Mouse (Mus musculus): ENCODE results near the gene Gm19345. TPM values are rescaled to one million over a fixed set of nuclear protein-coding genes. Genes with fewer than 3 reads are reported as not detected.

Gm19345 gene
- polyA plus RNA-seq, 1 experiment from 2014 or later, result 0.39 TPM

DNA sequence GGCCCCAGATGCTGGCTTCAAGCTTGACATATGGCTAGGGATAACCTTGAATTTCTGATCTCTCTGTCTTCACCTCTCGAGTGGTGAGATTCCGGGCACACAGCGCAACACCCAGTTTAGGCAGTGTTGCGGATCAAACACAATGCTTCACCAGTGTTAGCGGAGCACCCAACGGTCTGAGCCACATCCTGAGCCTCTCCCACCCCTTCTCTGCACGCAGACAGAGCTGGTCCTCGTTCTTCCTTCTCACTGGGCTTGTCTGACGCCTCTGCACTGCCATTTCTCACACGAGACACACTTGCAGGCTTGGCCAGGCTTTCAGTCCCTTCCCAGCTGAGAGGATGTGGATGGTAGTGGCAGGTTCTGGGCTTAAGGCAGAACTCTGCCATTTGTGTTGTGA is 7.9 kb downstream of the Gm19345 start:
- no peaks in the 10 kb centered on the region for H3K36me3 ChIP-seq
- H3K4me2 ChIP-seq, result no peak overlapping the region
- no peaks in the 10 kb centered on the region for H3K4me1 ChIP-seq
- no peak overlapping the region for H3K9ac ChIP-seq
- no peak overlapping the region for H3K4me3 ChIP-seq (replicated peaks)
- ATAC-seq (ENCODE audit: insufficient read depth, low FRiP score, low read depth), result no peak
- H3K27ac ChIP-seq, result no peak overlapping the region
- H3K9me3 ChIP-seq, result no peaks in the 10 kb centered on the region
- WGBS, result 59% methylated on average over 10 of the region's 10 CpGs
- no peaks in the 10 kb centered on the region for H3K27me3 ChIP-seq (replicated peaks)

DNA sequence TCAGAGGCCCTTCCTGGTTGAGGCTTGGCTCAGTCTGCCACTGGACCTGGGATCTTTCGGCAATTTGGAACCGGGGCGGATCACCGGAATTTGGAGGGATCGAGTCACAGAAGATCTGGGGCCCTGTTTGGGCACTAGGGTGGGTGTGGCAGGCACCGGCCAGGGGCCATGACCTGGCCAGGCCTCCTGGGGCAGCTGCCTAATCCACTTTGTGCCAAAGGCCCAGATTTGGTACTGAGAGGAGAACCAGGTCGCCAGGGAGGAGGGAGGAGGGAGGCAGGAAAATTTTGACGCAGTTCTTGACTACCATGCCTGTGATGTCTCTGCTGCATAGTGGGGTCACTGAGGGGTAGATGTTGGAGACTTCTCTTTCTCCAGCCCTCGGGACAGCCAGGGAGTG is 9.4 kb downstream of the Gm19345 start, which contains the start of gene Ceacam16:
Ceacam16 (minus strand) TSS at position 101 of the 400 bp plus-strand sequence.
- no peaks in the 10 kb centered on the region for H3K27me3 ChIP-seq (replicated peaks)
- H3K4me1 ChIP-seq, result no peaks in the 10 kb centered on the region
- 76% methylated on average over 9 of the region's 9 CpGs for WGBS
- H3K9me3 ChIP-seq, result no peaks in the 10 kb centered on the region
- H3K27ac ChIP-seq, result no peak within 1 kb of the TSS
- no peak within 1 kb of the TSS for H3K9ac ChIP-seq
- H3K4me3 ChIP-seq (replicated peaks), result no peak within 1 kb of the TSS
- H3K36me3 ChIP-seq, result no peaks in the 10 kb centered on the region
- no peak within 1 kb of the TSS for H3K4me2 ChIP-seq
- ATAC-seq (ENCODE audit: insufficient read depth, low FRiP score, low read depth), result no peak

DNA sequence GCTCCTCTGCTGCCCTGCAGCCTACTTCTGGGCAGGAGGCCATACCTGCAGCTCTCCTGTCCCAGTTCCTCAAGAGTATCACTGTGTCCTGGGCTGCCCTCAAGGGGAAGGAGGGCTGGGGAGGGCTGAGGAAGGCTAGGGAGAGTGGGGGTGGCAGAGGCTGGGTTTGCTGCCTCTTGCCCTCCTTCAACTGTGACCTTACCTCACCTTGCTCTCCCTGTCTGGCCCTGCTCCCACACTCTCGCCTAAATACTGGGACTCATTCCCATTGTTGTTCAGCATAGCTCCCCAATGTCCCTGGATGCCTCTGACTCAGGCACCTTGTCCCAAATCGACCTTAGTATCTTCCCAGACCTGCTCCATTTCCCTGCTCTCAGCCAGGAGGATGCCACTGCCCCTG is 12.4 kb downstream of the Gm19345 start:
- 53% methylated on average over 2 of the region's 2 CpGs for WGBS
- Histone ChIP-seq H3K27ac (no peak overlapping the region), H3K27me3 (replicated peaks) (no peaks in the 10 kb centered on the region), H3K9ac (no peak overlapping the region), H3K4me2 (no peak overlapping the region), H3K4me3 (replicated peaks) (no peak overlapping the region), H3K9me3 (no peaks in the 10 kb centered on the region), H3K4me1 (no peaks in the 10 kb centered on the region), H3K36me3 (no peaks in the 10 kb centered on the region)
- ATAC-seq (ENCODE audit: insufficient read depth, low FRiP score, low read depth), result no peak

DNA sequence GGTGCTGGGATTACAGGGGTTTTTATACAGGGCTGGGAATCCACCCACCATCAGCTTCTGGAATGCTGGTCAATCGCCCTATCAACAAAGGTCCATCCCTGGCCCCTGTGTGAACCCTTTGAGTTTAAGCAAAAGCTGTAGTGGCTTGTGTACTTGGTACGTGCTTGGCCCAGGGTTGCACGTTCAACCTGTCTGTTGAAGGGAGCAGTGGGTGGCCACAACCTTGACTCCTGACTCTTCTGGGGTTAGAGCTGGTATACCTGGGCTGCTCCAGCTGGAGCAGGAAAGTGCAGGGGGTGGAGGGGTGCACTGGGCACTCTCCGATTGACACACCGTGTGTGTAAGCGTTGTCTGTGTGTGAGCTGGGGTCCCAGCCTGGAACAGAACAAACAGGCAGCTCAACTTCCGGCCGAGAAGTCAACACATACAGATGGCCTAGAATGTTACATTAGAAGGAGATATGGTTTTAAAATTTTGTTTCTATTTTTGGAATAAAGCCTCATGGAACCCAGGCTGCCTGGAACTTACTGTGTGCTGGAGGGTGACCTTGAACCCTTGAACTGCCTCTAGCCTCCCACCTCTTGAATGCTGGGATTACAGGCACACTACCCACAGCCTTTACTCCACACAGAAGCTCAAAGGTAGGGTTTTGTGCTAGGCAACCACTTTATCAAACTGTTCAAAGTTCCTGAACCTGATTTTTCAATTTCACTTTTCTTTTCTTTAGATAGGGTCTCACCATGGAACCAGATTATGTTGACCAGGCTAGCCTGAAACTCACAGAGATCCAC is 13.6 kb downstream of the Gm19345 start:
- Histone ChIP-seq H3K4me1 (no peaks in the 10 kb centered on the region), H3K27me3 (replicated peaks) (no peaks in the 10 kb centered on the region), H3K9ac (no peak overlapping the region), H3K27ac (no peak overlapping the region), H3K36me3 (no peaks in the 10 kb centered on the region), H3K4me3 (replicated peaks) (no peak overlapping the region), H3K4me2 (no peak overlapping the region), H3K9me3 (no peaks in the 10 kb centered on the region)
- peak; percentile 47; the same call in 1 of the 2 replicates for ATAC-seq (ENCODE audit: insufficient read depth, low FRiP score, low read depth)
- WGBS, result 59% methylated on average over 8 of the region's 8 CpGs

DNA sequence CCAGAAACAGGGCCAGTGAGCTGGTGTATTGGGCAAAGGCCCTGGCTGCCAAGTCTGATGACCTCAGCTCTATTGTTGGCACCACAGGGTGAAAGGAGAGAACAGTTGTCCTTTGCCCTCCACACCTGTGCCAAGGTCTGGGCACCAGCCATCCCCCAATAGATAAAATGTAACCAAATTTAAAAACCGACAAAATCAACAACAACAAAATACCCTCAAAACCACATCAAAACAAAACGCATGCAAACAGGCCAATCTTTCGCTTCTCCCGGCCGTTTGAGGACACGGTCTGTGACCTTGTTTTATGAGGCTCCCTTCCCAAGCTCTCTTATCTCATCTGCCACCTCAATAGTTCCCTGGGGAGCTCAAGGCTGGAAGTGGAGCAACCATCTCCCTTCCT is 14.7 kb downstream of the Gm19345 start:
- ATAC-seq (ENCODE audit: insufficient read depth, low FRiP score, low read depth), result no peak
- H3K9ac ChIP-seq, result no peak overlapping the region
- no peak overlapping the region for H3K4me3 ChIP-seq (replicated peaks)
- no peaks in the 10 kb centered on the region for H3K4me1 ChIP-seq
- no peak overlapping the region for H3K27ac ChIP-seq
- WGBS, result 82% methylated on average over 6 of the region's 6 CpGs
- H3K27me3 ChIP-seq (replicated peaks), result no peaks in the 10 kb centered on the region
- no peaks in the 10 kb centered on the region for H3K9me3 ChIP-seq
- no peak overlapping the region for H3K4me2 ChIP-seq
- no peaks in the 10 kb centered on the region for H3K36me3 ChIP-seq

DNA sequence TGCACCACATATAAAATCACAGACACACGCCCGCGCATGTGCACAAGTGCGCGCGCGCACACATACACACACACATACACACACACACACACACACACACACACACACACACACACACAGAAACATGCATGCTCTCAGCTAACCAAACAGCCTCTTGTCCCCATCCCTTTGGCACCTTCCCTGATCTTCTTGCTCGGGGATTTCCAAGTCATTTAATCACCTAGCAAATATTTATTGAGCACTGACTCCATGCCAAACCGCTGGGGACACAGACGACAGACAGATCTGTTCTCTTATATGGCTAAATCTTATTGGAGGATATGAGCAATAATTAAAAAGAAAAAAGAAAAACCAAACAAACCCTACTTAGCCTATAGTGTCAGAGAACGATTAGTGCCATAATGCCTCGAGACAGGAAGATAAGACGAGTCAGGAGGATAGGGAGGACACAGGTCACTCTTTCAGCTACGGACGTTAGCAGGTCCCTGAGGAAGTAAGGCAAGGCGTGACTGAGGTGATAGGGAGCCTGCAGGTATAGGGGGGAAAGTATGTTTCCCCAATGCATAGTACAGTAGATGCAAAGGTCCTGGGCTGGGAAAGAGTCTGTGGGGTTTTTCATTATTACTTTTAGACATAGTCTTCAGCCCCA is 16.1 kb downstream of the Gm19345 start:
- 68% methylated on average over 16 of the region's 16 CpGs for WGBS
- Histone ChIP-seq H3K9me3 (no peaks in the 10 kb centered on the region), H3K27me3 (replicated peaks) (no peaks in the 10 kb centered on the region), H3K9ac (no peak overlapping the region), H3K4me3 (replicated peaks) (no peak overlapping the region), H3K4me1 (no peaks in the 10 kb centered on the region), H3K4me2 (no peak overlapping the region), H3K27ac (no peak overlapping the region), H3K36me3 (no peaks in the 10 kb centered on the region)
- ATAC-seq (ENCODE audit: insufficient read depth, low FRiP score, low read depth), result 0 out of 2 replicates have a peak, but pooled peaks have one; percentile 4

DNA sequence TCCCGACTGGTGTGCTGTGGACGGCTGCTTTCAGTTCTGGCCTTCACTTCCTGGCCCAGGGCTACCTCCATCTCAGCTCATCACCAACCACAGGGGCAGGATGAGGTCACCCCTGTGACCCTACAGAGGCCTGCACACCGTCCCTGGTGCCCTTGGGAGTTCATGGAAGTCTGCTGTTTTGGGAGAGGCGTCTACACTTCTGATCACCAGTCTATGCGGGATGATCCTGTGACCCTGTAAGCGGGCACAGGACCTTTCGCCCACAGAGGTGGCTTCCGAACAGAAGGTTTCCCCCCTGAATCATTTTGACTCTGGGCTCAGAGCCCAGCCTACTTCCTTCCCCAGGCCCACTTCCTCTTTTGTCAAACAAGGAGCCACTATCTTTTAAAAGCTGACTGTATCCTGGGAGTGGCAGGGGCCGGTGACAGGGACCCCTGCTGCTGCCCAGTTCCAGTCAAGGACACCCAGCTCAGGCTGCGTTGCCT is 19.4 kb downstream of the Gm19345 start:
- no peaks in the 10 kb centered on the region for H3K36me3 ChIP-seq
- no peak for ATAC-seq (ENCODE audit: insufficient read depth, low FRiP score, low read depth)
- H3K4me2 ChIP-seq, result no peak overlapping the region

GRCm38 (mm10) chr7:19871943-19872601 is 20.3 kb downstream of the Gm19345 start:
- no peak overlapping the region for H3K9ac ChIP-seq

More for the DNA sequence above, 19.4 kb downstream of the Gm19345 start:
- H3K4me3 ChIP-seq (replicated peaks), result no peak overlapping the region
- 59% methylated on average over 10 of the region's 10 CpGs for WGBS
- no peak overlapping the region for H3K27ac ChIP-seq
- no peaks in the 10 kb centered on the region for H3K9me3 ChIP-seq
- H3K9ac ChIP-seq, result no peak overlapping the region
- H3K4me1 ChIP-seq, result no peaks in the 10 kb centered on the region
- no peaks in the 10 kb centered on the region for H3K27me3 ChIP-seq (replicated peaks)

GRCm38 (mm10) chr7:19875948-19876682 is 24.3 kb downstream of the Gm19345 start:
- H3K9me3 ChIP-seq, result no peaks in the 10 kb centered on the region
- no peaks in the 10 kb centered on the region for H3K27me3 ChIP-seq (replicated peaks)
- no peak overlapping the region for H3K27ac ChIP-seq
- 0 out of 2 replicates have a peak, but pooled peaks have one; percentile 15 for ATAC-seq (ENCODE audit: insufficient read depth, low FRiP score, low read depth)
- no peak overlapping the region for H3K4me2 ChIP-seq
- H3K9ac ChIP-seq, result no peak overlapping the region
- no peaks in the 10 kb centered on the region for H3K4me1 ChIP-seq
- no peak overlapping the region for H3K4me3 ChIP-seq (replicated peaks)
- no peaks in the 10 kb centered on the region for H3K36me3 ChIP-seq
- 34% methylated on average over 13 of the region's 13 CpGs for WGBS

More at GRCm38 (mm10) chr7:19871943-19872601, 20.3 kb downstream of the Gm19345 start:
- no peaks in the 10 kb centered on the region for H3K36me3 ChIP-seq
- no peaks in the 10 kb centered on the region for H3K27me3 ChIP-seq (replicated peaks)
- no peak overlapping the region for H3K27ac ChIP-seq
- ATAC-seq (ENCODE audit: insufficient read depth, low FRiP score, low read depth), result no peak
- H3K4me3 ChIP-seq (replicated peaks), result no peak overlapping the region
- H3K9me3 ChIP-seq, result no peaks in the 10 kb centered on the region
- 38% methylated on average over 5 of the region's 5 CpGs for WGBS
- H3K4me2 ChIP-seq, result no peak overlapping the region
- no peaks in the 10 kb centered on the region for H3K4me1 ChIP-seq

GRCm38 (mm10) chr7:19876781-19877425 is 25.1 kb downstream of the Gm19345 start:
- no peaks in the 10 kb centered on the region for H3K9me3 ChIP-seq
- peak; percentile 45; the same call in 1 of the 2 replicates for ATAC-seq (ENCODE audit: insufficient read depth, low FRiP score, low read depth)
- 32% methylated on average over 14 of the region's 14 CpGs for WGBS
- no peaks in the 10 kb centered on the region for H3K4me1 ChIP-seq
- H3K9ac ChIP-seq, result no peak overlapping the region
- no peak overlapping the region for H3K4me3 ChIP-seq (replicated peaks)
- no peaks in the 10 kb centered on the region for H3K36me3 ChIP-seq
- no peaks in the 10 kb centered on the region for H3K27me3 ChIP-seq (replicated peaks)
- no peak overlapping the region for H3K27ac ChIP-seq
- no peak overlapping the region for H3K4me2 ChIP-seq

GRCm38 (mm10) chr7:19880754-19881153 is 29.0 kb downstream of the Gm19345 start:
- no peak overlapping the region for H3K9ac ChIP-seq
- no peak overlapping the region for H3K4me3 ChIP-seq (replicated peaks)
- H3K36me3 ChIP-seq, result no peaks in the 10 kb centered on the region
- no peaks in the 10 kb centered on the region for H3K27me3 ChIP-seq (replicated peaks)
- H3K4me2 ChIP-seq, result no peak overlapping the region
- no peaks in the 10 kb centered on the region for H3K4me1 ChIP-seq
- no peak for ATAC-seq (ENCODE audit: insufficient read depth, low FRiP score, low read depth)
- WGBS, result 82% methylated on average over 8 of the region's 8 CpGs
- no peak overlapping the region for H3K27ac ChIP-seq
- no peaks in the 10 kb centered on the region for H3K9me3 ChIP-seq

Measured in stomach, embryonic 15.5 days (tissue).